Mouse (Mus musculus): Measurements from ENCODE around the gene Smim24. TPM values are rescaled to one million over a fixed set of nuclear protein-coding genes. Genes with fewer than 3 reads are reported as not detected.
A peak's percentile ranks its signal among the peaks of the same experiment; 100 is the strongest.

Smim24 gene
- 1.4 and 1.6 TPM in 2 replicates for polyA plus RNA-seq (2015; fragmentation: Nextera tagmentation; extraction: Ambion mirVana)

- peaks cover 3% of the 10 kb centered on the region; the same call in 1 of the 2 replicates for H3K36me3 ChIP-seq (replicated peaks)
- peaks cover 23% of the 10 kb centered on the region for H3K4me1 ChIP-seq
- WGBS: 64% methylated on average over 14 of the region's 14 CpGs
- H3K27me3 ChIP-seq (replicated peaks): no peaks in the 10 kb centered on the region
- ATAC-seq (replicated peaks): no peak
- no peak within 1 kb of the TSS for H3K9ac ChIP-seq
- H3K27ac ChIP-seq: no peak within 1 kb of the TSS
- H3K9me3 ChIP-seq: no peaks in the 10 kb centered on the region
- peak within 1 kb of the TSS; percentile 15; the same call in 1 of the 2 replicates for H3K4me3 ChIP-seq
- peak within 1 kb of the TSS; percentile 36 for H3K4me2 ChIP-seq
These were observed at the start of gene Smim24 for GRCm38 (mm10) chr10:81392781-81393185. TSS of gene Smim24 (plus strand) at chr10:81393051.

- no peaks in the 10 kb centered on the region for H3K9me3 ChIP-seq
These were observed 48.3 kb upstream of the Smim24 start for GRCm38 (mm10) chr10:81344421-81345161.

DNA sequence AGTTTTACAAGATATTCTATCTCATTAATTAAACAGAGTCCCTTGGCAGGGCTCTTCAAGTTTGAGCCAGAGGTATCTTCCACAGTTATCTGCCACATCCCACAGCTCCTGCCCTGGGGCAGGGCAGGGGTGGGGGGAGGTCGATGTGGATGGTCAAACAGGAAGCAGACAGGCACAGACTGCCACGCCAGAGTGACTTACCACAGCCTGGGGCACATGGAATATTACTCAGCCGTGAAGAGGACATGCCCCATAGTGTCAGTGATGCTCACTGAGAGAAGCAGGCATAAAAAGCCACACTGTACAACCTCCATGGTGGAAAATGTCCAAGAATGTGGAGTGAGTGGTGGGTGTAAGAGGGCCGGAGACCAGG is 47.7 kb upstream of the Smim24 start:
- no peak for ATAC-seq (replicated peaks)
- Histone ChIP-seq H3K27ac (no peak overlapping the region), H3K27me3 (replicated peaks) (peaks cover 55% of the 10 kb centered on the region), H3K4me2 (no peak overlapping the region), H3K36me3 (replicated peaks) (no peaks in the 10 kb centered on the region), H3K4me1 (peaks cover 28% of the 10 kb centered on the region), H3K9ac (no peak overlapping the region), H3K4me3 (no peak overlapping the region), H3K9me3 (no peaks in the 10 kb centered on the region)
- 83% methylated on average over 4 of the region's 4 CpGs for WGBS

More at GRCm38 (mm10) chr10:81344421-81345161, 48.3 kb upstream of the Smim24 start:
- Histone ChIP-seq H3K9ac (no peak overlapping the region), H3K4me1 (peaks cover 22% of the 10 kb centered on the region), H3K27ac (no peak overlapping the region), H3K4me3 (no peak overlapping the region), H3K27me3 (replicated peaks) (peaks cover 58% of the 10 kb centered on the region), H3K4me2 (no peak overlapping the region), H3K36me3 (replicated peaks) (no peaks in the 10 kb centered on the region)
- no peak for ATAC-seq (replicated peaks)
- WGBS: 58% methylated on average over 8 of the region's 8 CpGs

DNA sequence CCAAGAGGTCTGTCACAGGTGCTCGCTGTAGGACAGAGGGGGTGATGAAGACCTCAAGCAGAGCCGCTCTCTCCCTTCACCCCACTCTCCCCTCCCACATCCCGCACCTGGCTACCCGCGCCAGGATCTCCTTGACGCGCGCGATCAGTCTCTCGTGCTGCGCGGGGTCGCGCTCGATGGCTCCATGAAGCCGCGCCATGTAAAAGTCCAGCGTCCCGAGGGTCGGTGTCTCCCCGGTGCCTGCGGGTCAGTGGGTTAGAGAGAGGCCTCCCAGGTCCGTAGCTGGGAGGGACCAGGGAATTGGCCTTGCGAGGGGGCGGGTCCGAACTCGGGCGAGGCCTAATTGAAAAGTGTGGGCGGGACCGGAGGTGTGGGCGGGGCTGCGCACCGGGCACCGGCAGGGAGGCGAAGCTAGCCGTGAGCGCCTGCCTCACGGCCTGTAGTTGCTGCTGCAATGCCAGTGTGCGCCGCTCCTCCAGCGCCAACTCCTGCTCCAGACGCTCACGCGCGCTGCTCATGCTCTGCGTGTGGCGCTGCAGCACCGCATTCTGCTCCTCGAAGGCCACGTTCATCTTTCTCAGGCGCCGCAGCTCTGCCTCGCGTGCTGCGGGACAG is 46.3 kb upstream of the Smim24 start:
- H3K27ac ChIP-seq: no peak overlapping the region
- WGBS: 11% methylated on average over 55 of the region's 55 CpGs
- no peaks in the 10 kb centered on the region for H3K9me3 ChIP-seq
- peak overlapping the region; percentile 27 for H3K9ac ChIP-seq
- peaks cover 28% of the 10 kb centered on the region for H3K4me1 ChIP-seq
- H3K4me3 ChIP-seq: peak overlapping the region; percentile 31
- no peaks in the 10 kb centered on the region for H3K36me3 ChIP-seq (replicated peaks)
- peaks cover 45% of the 10 kb centered on the region for H3K27me3 ChIP-seq (replicated peaks)
- no peak for ATAC-seq (replicated peaks)
- peak overlapping the region; percentile 55 for H3K4me2 ChIP-seq

GRCm38 (mm10) chr10:81349146-81349545 is 43.7 kb upstream of the Smim24 start:
- WGBS: 5% methylated on average over 12 of the region's 12 CpGs
- peaks cover 20% of the 10 kb centered on the region for H3K27me3 ChIP-seq (replicated peaks)
- H3K4me3 ChIP-seq: peak overlapping the region; percentile 60

GRCm38 (mm10) chr10:81349961-81350350 is 42.9 kb upstream of the Smim24 start:
- Histone ChIP-seq H3K9me3 (no peaks in the 10 kb centered on the region), H3K27ac (no peak overlapping the region), H3K4me3 (peak overlapping the region; percentile 60), H3K4me2 (peak overlapping the region; percentile 86), H3K9ac (peak overlapping the region; percentile 41), H3K4me1 (peaks cover 20% of the 10 kb centered on the region), H3K27me3 (replicated peaks) (peaks cover 13% of the 10 kb centered on the region), H3K36me3 (replicated peaks) (no peaks in the 10 kb centered on the region)
- under 1% methylated on average over 29 of the region's 29 CpGs for WGBS
- ATAC-seq (replicated peaks): peak; percentile 25

More at GRCm38 (mm10) chr10:81349146-81349545, 43.7 kb upstream of the Smim24 start:
- peak overlapping the region; percentile 86 for H3K4me2 ChIP-seq
- peaks cover 20% of the 10 kb centered on the region for H3K4me1 ChIP-seq
- H3K27ac ChIP-seq: no peak overlapping the region
- ATAC-seq (replicated peaks): no peak
- no peaks in the 10 kb centered on the region for H3K9me3 ChIP-seq
- H3K9ac ChIP-seq: no peak overlapping the region
- no peaks in the 10 kb centered on the region for H3K36me3 ChIP-seq (replicated peaks)

DNA sequence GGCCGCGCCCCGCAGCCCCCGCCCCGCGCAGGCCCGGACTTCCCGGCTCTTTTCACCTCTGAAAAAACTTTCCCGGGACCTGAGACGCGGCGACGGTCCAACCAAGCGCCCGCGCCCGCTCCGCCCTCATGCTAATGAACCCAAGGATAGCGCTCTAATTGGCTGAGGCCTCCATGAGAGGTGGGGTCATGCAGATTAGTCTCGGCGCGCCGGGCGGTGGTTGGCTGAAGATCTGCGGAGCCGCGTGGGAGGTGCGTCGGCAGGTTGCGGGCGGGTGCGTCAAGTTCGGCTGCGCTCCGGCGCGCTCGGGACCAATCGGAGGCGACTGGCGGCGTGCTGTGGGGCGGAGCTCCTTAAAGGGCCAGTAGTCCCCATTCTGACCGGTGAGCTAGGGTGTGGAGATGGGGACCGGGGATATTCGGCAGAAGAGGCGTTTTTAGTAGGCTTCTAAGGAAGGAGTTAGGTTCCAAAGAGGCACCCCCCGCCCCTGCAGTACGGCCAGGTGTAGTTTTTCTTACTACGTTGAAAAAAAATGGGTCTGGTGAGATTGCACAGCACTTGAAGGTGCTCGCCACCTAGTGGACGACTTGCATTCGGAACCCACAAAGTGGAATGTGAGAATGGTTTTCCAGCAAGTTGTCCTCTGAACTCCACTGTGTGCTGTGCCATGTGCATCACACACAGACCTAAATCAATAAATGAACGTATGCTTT is 42.3 kb upstream of the Smim24 start, which contains the start of gene Hmg20b:
Gene Hmg20b (minus strand): TSS at position 130 of the 713 bp plus-strand sequence.
- WGBS: under 1% methylated on average over 54 of the region's 54 CpGs
- peak within 1 kb of the TSS; percentile 60 for H3K4me3 ChIP-seq
- peak within 1 kb of the TSS; percentile 46 for H3K9ac ChIP-seq
- peak; percentile 96 for ATAC-seq (replicated peaks)
- peaks cover 20% of the 10 kb centered on the region for H3K4me1 ChIP-seq
- H3K27ac ChIP-seq: peak within 1 kb of the TSS; percentile 72
- peak within 1 kb of the TSS; percentile 86 for H3K4me2 ChIP-seq
- H3K27me3 ChIP-seq (replicated peaks): peaks cover 9% of the 10 kb centered on the region
- no peaks in the 10 kb centered on the region for H3K9me3 ChIP-seq
- no peaks in the 10 kb centered on the region for H3K36me3 ChIP-seq (replicated peaks)

DNA sequence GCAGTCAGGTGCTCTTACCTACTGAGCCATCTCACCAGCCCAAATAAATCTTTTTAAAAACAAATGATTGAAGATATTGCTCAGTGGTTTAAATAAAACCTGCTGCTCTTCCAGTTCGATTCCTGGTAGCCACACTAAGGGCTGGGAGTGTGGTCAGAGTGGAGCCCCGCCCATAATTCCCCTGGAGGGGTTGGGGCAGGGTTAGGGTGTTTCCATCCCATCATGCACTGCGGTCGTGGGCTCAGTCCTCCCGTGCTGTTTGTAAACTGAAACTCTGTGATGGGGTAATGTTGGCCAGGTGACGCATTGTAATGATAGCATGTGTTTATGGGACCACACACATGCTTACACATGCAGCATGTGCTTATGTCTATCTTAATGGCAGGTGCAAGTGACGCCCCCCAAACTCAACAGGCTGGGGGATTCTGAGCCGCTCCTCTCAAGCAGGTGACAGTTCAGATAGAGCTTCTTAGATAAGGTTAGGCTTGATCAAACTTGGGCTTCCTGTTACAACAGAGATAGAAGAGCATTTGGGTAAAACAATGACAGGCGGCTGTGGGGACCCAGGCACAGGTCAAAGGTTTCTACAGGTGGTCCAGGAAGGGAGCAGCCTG is 41.1 kb upstream of the Smim24 start:
- no peak for ATAC-seq (replicated peaks)
- Histone ChIP-seq H3K4me1 (peaks cover 18% of the 10 kb centered on the region), H3K27ac (no peak overlapping the region), H3K4me2 (no peak overlapping the region), H3K9me3 (no peaks in the 10 kb centered on the region), H3K27me3 (replicated peaks) (peaks cover 9% of the 10 kb centered on the region), H3K4me3 (no peak overlapping the region), H3K36me3 (replicated peaks) (no peaks in the 10 kb centered on the region), H3K9ac (no peak overlapping the region)
- WGBS: 30% methylated on average over 9 of the region's 9 CpGs

GRCm38 (mm10) chr10:81354738-81355477 is 37.9 kb upstream of the Smim24 start:
- no peak for ATAC-seq (replicated peaks)
- H3K4me2 ChIP-seq: no peak overlapping the region
- no peak overlapping the region for H3K4me3 ChIP-seq
- WGBS: 63% methylated on average over 9 of the region's 9 CpGs
- no peaks in the 10 kb centered on the region for H3K36me3 ChIP-seq (replicated peaks)
- no peaks in the 10 kb centered on the region for H3K27me3 ChIP-seq (replicated peaks)
- H3K4me1 ChIP-seq: peaks cover 25% of the 10 kb centered on the region
- H3K9ac ChIP-seq: no peak overlapping the region
- no peak overlapping the region for H3K27ac ChIP-seq
- H3K9me3 ChIP-seq: no peaks in the 10 kb centered on the region

- no peak overlapping the region for H3K9ac ChIP-seq
- H3K36me3 ChIP-seq (replicated peaks): no peaks in the 10 kb centered on the region
- H3K4me3 ChIP-seq: no peak overlapping the region
- 85% methylated on average over 4 of the region's 4 CpGs for WGBS
- H3K4me1 ChIP-seq: peaks cover 24% of the 10 kb centered on the region
- H3K27me3 ChIP-seq (replicated peaks): no peaks in the 10 kb centered on the region
- H3K4me2 ChIP-seq: no peak overlapping the region
- no peaks in the 10 kb centered on the region for H3K9me3 ChIP-seq
- no peak overlapping the region for H3K27ac ChIP-seq
- ATAC-seq (replicated peaks): no peak
These were observed 37.3 kb upstream of the Smim24 start for GRCm38 (mm10) chr10:81355533-81355932.

- Histone ChIP-seq H3K9ac (no peak overlapping the region), H3K4me3 (peak overlapping the region; percentile 94; the same call in 1 of the 2 replicates), H3K27ac (no peak overlapping the region), H3K9me3 (no peaks in the 10 kb centered on the region), H3K36me3 (replicated peaks) (no peaks in the 10 kb centered on the region), H3K4me2 (peak overlapping the region; percentile 97; the same call in 1 of the 2 replicates), H3K27me3 (replicated peaks) (no peaks in the 10 kb centered on the region), H3K4me1 (peaks cover 28% of the 10 kb centered on the region)
- WGBS: 53% methylated on average over 12 of the region's 12 CpGs
- 0 out of 2 replicates have a peak, but pooled peaks have one; percentile 1 for ATAC-seq (replicated peaks)
These were observed 36.4 kb upstream of the Smim24 start for GRCm38 (mm10) chr10:81356352-81356990.
